Mouse (Mus musculus): ENCODE results near the gene Col6a2. TPM values are rescaled to one million over a fixed set of nuclear protein-coding genes. Genes with fewer than 3 reads are reported as not detected.

The Col6a2 gene
- total RNA-seq, 1 experiment: 1.3 TPM

DNA sequence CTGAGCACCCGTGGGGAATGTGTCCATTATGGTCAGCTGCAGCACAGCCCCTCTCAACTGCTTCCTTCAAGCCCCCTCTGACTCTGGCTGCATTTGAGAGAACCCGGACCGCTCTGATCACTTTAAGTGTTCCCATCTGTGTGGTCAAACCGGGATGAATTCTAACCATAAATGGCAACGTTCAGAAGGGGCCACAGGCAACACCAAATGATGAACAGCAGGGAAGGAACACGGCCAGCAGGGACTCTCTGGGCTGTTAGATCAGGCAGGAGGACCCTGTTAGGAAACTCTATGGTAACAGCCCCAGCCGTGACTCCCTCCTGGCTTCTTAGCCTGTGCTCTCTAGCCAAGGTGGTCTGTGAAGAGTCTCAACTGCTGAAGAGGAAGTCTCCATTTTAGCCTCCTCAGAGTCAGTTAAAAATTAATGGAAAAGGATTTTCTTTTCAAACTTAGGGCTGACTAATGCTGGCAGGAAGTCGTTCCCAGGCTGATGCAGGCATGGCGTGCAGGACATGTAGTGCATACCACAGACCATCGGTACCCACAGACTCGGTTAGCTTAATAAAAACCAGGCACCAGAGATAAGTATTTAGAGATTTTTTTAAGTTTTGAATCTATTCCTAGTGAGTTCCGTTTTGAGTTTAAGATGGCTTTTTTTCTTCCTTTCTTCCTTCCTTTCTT, 27.4 kb upstream of the Col6a2 start:
- no peak for TF ChIP-seq ZNF384 (IDR thresholded peaks at IDR 0.05; ENCODE audit: low read depth, low read length)
- TF ChIP-seq HCFC1 (IDR thresholded peaks at IDR 0.05; ENCODE audit: borderline replicate concordance, insufficient read depth, low read length): no peak
- no peak for TF ChIP-seq ZC3H11A (IDR thresholded peaks at IDR 0.05; ENCODE audit: borderline replicate concordance, low read depth, low read length)
- no peak for TF ChIP-seq MAFK (IDR thresholded peaks at IDR 0.05; ENCODE audit: insufficient read depth, low read depth, low read length)
- no peak for TF ChIP-seq CHD2 (IDR thresholded peaks at IDR 0.05; ENCODE audit: low read depth, low read length)
- no peak overlapping the region for H3K4me3 ChIP-seq (ENCODE audit: insufficient read depth in 1 of 2, low read depth in 1 of 2, low read length in 2 of 2, poor library complexity in 1 of 2, severe bottlenecking in 1 of 2)
- H3K36me3 ChIP-seq (ENCODE audit: control insufficient read depth, insufficient read depth, low read length, poor library complexity, severe bottlenecking): no peaks in the 10 kb centered on the region
- in situ Hi-C loops (cut with MboI; ENCODE audit: low sequenced_read_pairs in 2 of 2, unreplicated experiment in 2 of 2): no loop called here
- H3K27ac ChIP-seq (ENCODE audit: insufficient read depth, low read depth, low read length, poor library complexity, severe bottlenecking): no peak overlapping the region
- no peaks in the 10 kb centered on the region for H3K9me3 ChIP-seq (ENCODE audit: control insufficient read depth, insufficient read depth, low read depth, low read length)
- no peak for DNase-seq (ENCODE audit: low read depth, low spot score)
- no peaks in the 10 kb centered on the region for H3K4me1 ChIP-seq (ENCODE audit: control insufficient read depth in 2 of 2, insufficient read depth in 2 of 2, low read length in 2 of 2, poor library complexity in 1 of 2)
- H3K9ac ChIP-seq (ENCODE audit: insufficient read depth, low read depth, low read length, poor library complexity, severe bottlenecking): no peak overlapping the region

- Histone ChIP-seq H3K4me1 (ENCODE audit: control insufficient read depth in 2 of 2, insufficient read depth in 2 of 2, low read length in 2 of 2, poor library complexity in 1 of 2) (no peaks in the 10 kb centered on the region), H3K9ac (ENCODE audit: insufficient read depth, low read depth, low read length, poor library complexity, severe bottlenecking) (no peak overlapping the region), H3K27ac (ENCODE audit: insufficient read depth, low read depth, low read length, poor library complexity, severe bottlenecking) (no peak overlapping the region), H3K4me3 (ENCODE audit: insufficient read depth in 1 of 2, low read depth in 1 of 2, low read length in 2 of 2, poor library complexity in 1 of 2, severe bottlenecking in 1 of 2) (no peak overlapping the region), H3K36me3 (ENCODE audit: control insufficient read depth, insufficient read depth, low read length, poor library complexity, severe bottlenecking) (no peaks in the 10 kb centered on the region), H3K9me3 (ENCODE audit: control insufficient read depth, insufficient read depth, low read depth, low read length) (no peaks in the 10 kb centered on the region)
- no peak for TF ChIP-seq HCFC1 (IDR thresholded peaks at IDR 0.05; ENCODE audit: borderline replicate concordance, insufficient read depth, low read length)
- no peak for TF ChIP-seq ZNF384 (IDR thresholded peaks at IDR 0.05; ENCODE audit: low read depth, low read length)
- no peak for TF ChIP-seq MAFK (IDR thresholded peaks at IDR 0.05; ENCODE audit: insufficient read depth, low read depth, low read length)
- TF ChIP-seq CHD2 (IDR thresholded peaks at IDR 0.05; ENCODE audit: low read depth, low read length): no peak
- no peak for TF ChIP-seq ZC3H11A (IDR thresholded peaks at IDR 0.05; ENCODE audit: borderline replicate concordance, low read depth, low read length)
- in situ Hi-C loops (cut with MboI; ENCODE audit: low sequenced_read_pairs in 2 of 2, unreplicated experiment in 2 of 2): no loop called here
- no peak for DNase-seq (ENCODE audit: low read depth, low spot score)
Observed at GRCm38 (mm10) chr10:76648738-76649137, 25.3 kb upstream of the Col6a2 start.

- no peaks in the 10 kb centered on the region for H3K4me1 ChIP-seq (ENCODE audit: control insufficient read depth in 2 of 2, insufficient read depth in 2 of 2, low read length in 2 of 2, poor library complexity in 1 of 2)
- no peak overlapping the region for H3K9ac ChIP-seq (ENCODE audit: insufficient read depth, low read depth, low read length, poor library complexity, severe bottlenecking)
- in situ Hi-C loops (cut with MboI; ENCODE audit: low sequenced_read_pairs in 2 of 2, unreplicated experiment in 2 of 2): no loop called here
- no peak for TF ChIP-seq MAFK (IDR thresholded peaks at IDR 0.05; ENCODE audit: insufficient read depth, low read depth, low read length)
- no peak for TF ChIP-seq ZNF384 (IDR thresholded peaks at IDR 0.05; ENCODE audit: low read depth, low read length)
- TF ChIP-seq HCFC1 (IDR thresholded peaks at IDR 0.05; ENCODE audit: borderline replicate concordance, insufficient read depth, low read length): no peak
- TF ChIP-seq CHD2 (IDR thresholded peaks at IDR 0.05; ENCODE audit: low read depth, low read length): no peak
- TF ChIP-seq ZC3H11A (IDR thresholded peaks at IDR 0.05; ENCODE audit: borderline replicate concordance, low read depth, low read length): no peak
- H3K27ac ChIP-seq (ENCODE audit: insufficient read depth, low read depth, low read length, poor library complexity, severe bottlenecking): no peak overlapping the region
- no peaks in the 10 kb centered on the region for H3K9me3 ChIP-seq (ENCODE audit: control insufficient read depth, insufficient read depth, low read depth, low read length)
- DNase-seq (ENCODE audit: low read depth, low spot score): no peak
- H3K4me3 ChIP-seq (ENCODE audit: insufficient read depth in 1 of 2, low read depth in 1 of 2, low read length in 2 of 2, poor library complexity in 1 of 2, severe bottlenecking in 1 of 2): no peak overlapping the region
- no peaks in the 10 kb centered on the region for H3K36me3 ChIP-seq (ENCODE audit: control insufficient read depth, insufficient read depth, low read length, poor library complexity, severe bottlenecking)
Observed at GRCm38 (mm10) chr10:76647390-76647789, 24.0 kb upstream of the Col6a2 start.

DNA sequence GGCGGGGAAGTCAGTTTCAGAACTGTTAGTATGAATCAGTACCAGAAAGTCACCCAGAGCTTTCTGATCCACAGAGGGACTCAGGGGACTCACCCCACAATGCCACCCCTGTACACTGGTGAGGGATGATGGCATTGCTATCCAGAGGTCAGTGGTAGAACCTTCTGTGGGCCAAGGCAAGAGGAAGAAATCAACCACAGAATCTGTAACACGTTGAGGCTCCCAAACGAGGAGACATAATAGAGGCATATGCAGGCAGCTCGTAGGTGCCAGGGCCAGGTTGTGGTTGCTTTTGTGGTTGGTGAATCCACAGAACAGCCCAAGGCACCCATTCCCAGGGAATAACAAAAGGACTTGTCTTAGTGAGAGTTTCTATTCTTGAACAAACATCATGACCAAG, 22.3 kb upstream of the Col6a2 start:
- Histone ChIP-seq H3K27ac (ENCODE audit: insufficient read depth, low read depth, low read length, poor library complexity, severe bottlenecking) (no peak overlapping the region), H3K36me3 (ENCODE audit: control insufficient read depth, insufficient read depth, low read length, poor library complexity, severe bottlenecking) (no peaks in the 10 kb centered on the region), H3K9me3 (ENCODE audit: control insufficient read depth, insufficient read depth, low read depth, low read length) (no peaks in the 10 kb centered on the region), H3K4me1 (ENCODE audit: control insufficient read depth in 2 of 2, insufficient read depth in 2 of 2, low read length in 2 of 2, poor library complexity in 1 of 2) (no peaks in the 10 kb centered on the region), H3K9ac (ENCODE audit: insufficient read depth, low read depth, low read length, poor library complexity, severe bottlenecking) (no peak overlapping the region), H3K4me3 (ENCODE audit: insufficient read depth in 1 of 2, low read depth in 1 of 2, low read length in 2 of 2, poor library complexity in 1 of 2, severe bottlenecking in 1 of 2) (no peak overlapping the region)
- DNase-seq (ENCODE audit: low read depth, low spot score): no peak
- in situ Hi-C loops (cut with MboI; ENCODE audit: low sequenced_read_pairs in 2 of 2, unreplicated experiment in 2 of 2): no loop called here
- TF ChIP-seq ZNF384 (IDR thresholded peaks at IDR 0.05; ENCODE audit: low read depth, low read length) (no peak), ZC3H11A (IDR thresholded peaks at IDR 0.05; ENCODE audit: borderline replicate concordance, low read depth, low read length) (no peak), CHD2 (IDR thresholded peaks at IDR 0.05; ENCODE audit: low read depth, low read length) (no peak), MAFK (IDR thresholded peaks at IDR 0.05; ENCODE audit: insufficient read depth, low read depth, low read length) (no peak), HCFC1 (IDR thresholded peaks at IDR 0.05; ENCODE audit: borderline replicate concordance, insufficient read depth, low read length) (no peak)

Measured in ES-E14 (cell line).